Mouse (Mus musculus): ENCODE results near the gene Dcaf17. TPM values are rescaled to one million over a fixed set of nuclear protein-coding genes. Genes with fewer than 3 reads are reported as not detected.

The Dcaf17 gene
- polyA plus RNA-seq, 1 experiment from 2014 or later, result 32.0 TPM

GRCm38 (mm10) chr2:71122268-71123029 lies 67.3 kb downstream of the Dcaf17 start:
- Histone ChIP-seq H3K4me2 (ENCODE audit: low read length) (no peak overlapping the region), H3K27me3 (replicated peaks; ENCODE audit: control insufficient read depth, insufficient read depth, low read length) (peaks cover 6% of the 10 kb centered on the region), H3K36me3 (ENCODE audit: control insufficient read depth, insufficient read depth, low read length) (no peaks in the 10 kb centered on the region), H3K4me1 (ENCODE audit: control insufficient read depth, insufficient read depth, low read depth, low read length) (peaks cover 8% of the 10 kb centered on the region), H3K9me3 (ENCODE audit: control insufficient read depth, low read length) (no peaks in the 10 kb centered on the region), H3K4me3 (ENCODE audit: low read length) (no peak overlapping the region), H3K9ac (ENCODE audit: low read depth, low read length) (no peak overlapping the region), H3K27ac (ENCODE audit: low read depth, low read length) (peak overlapping the region; percentile 16; the same call in 1 of the 2 replicates)
- ATAC-seq, result peak; percentile 53; the same call in 1 of the 2 replicates
- WGBS, result 57% methylated on average over 13 of the region's 13 CpGs

- H3K27me3 ChIP-seq (replicated peaks; ENCODE audit: control insufficient read depth, insufficient read depth, low read length), result peaks cover 5% of the 10 kb centered on the region
- H3K36me3 ChIP-seq (ENCODE audit: control insufficient read depth, insufficient read depth, low read length), result no peaks in the 10 kb centered on the region
- peak; percentile 66 for ATAC-seq
- 68% methylated on average over 2 of the region's 2 CpGs for WGBS
- H3K4me1 ChIP-seq (ENCODE audit: control insufficient read depth, insufficient read depth, low read depth, low read length), result no peaks in the 10 kb centered on the region
- H3K4me2 ChIP-seq (ENCODE audit: low read length), result no peak overlapping the region
- H3K4me3 ChIP-seq (ENCODE audit: low read length), result no peak overlapping the region
- H3K9me3 ChIP-seq (ENCODE audit: control insufficient read depth, low read length), result no peaks in the 10 kb centered on the region
- no peak overlapping the region for H3K9ac ChIP-seq (ENCODE audit: low read depth, low read length)
- no peak overlapping the region for H3K27ac ChIP-seq (ENCODE audit: low read depth, low read length)
These were observed 68.5 kb downstream of the Dcaf17 start for GRCm38 (mm10) chr2:71123591-71123990.

- Histone ChIP-seq H3K4me3 (ENCODE audit: low read length) (no peak overlapping the region), H3K9me3 (ENCODE audit: control insufficient read depth, low read length) (no peaks in the 10 kb centered on the region), H3K27ac (ENCODE audit: low read depth, low read length) (no peak overlapping the region), H3K4me2 (ENCODE audit: low read length) (no peak overlapping the region), H3K4me1 (ENCODE audit: control insufficient read depth, insufficient read depth, low read depth, low read length) (no peaks in the 10 kb centered on the region), H3K9ac (ENCODE audit: low read depth, low read length) (no peak overlapping the region), H3K36me3 (ENCODE audit: control insufficient read depth, insufficient read depth, low read length) (no peaks in the 10 kb centered on the region), H3K27me3 (replicated peaks; ENCODE audit: control insufficient read depth, insufficient read depth, low read length) (no peaks in the 10 kb centered on the region)
- WGBS, result 82% methylated on average over 10 of the region's 10 CpGs
- ATAC-seq, result no peak
These were observed 72.8 kb downstream of the Dcaf17 start for GRCm38 (mm10) chr2:71127779-71128534.

- no peak overlapping the region for H3K4me3 ChIP-seq (ENCODE audit: low read length)
- no peak overlapping the region for H3K4me2 ChIP-seq (ENCODE audit: low read length)
- no peak for ATAC-seq
- no peak overlapping the region for H3K27ac ChIP-seq (ENCODE audit: low read depth, low read length)
- no peaks in the 10 kb centered on the region for H3K9me3 ChIP-seq (ENCODE audit: control insufficient read depth, low read length)
- 94% methylated on average over 2 of the region's 2 CpGs for WGBS
- H3K36me3 ChIP-seq (ENCODE audit: control insufficient read depth, insufficient read depth, low read length), result no peaks in the 10 kb centered on the region
- H3K27me3 ChIP-seq (replicated peaks; ENCODE audit: control insufficient read depth, insufficient read depth, low read length), result no peaks in the 10 kb centered on the region
- H3K9ac ChIP-seq (ENCODE audit: low read depth, low read length), result no peak overlapping the region
- H3K4me1 ChIP-seq (ENCODE audit: control insufficient read depth, insufficient read depth, low read depth, low read length), result no peaks in the 10 kb centered on the region
These were observed 75.2 kb downstream of the Dcaf17 start for GRCm38 (mm10) chr2:71130366-71130765.

GRCm38 (mm10) chr2:71131866-71132496 lies 76.9 kb downstream of the Dcaf17 start:
- ATAC-seq, result no peak
- Histone ChIP-seq H3K9me3 (ENCODE audit: control insufficient read depth, low read length) (no peaks in the 10 kb centered on the region), H3K27ac (ENCODE audit: low read depth, low read length) (no peak overlapping the region), H3K36me3 (ENCODE audit: control insufficient read depth, insufficient read depth, low read length) (no peaks in the 10 kb centered on the region), H3K27me3 (replicated peaks; ENCODE audit: control insufficient read depth, insufficient read depth, low read length) (no peaks in the 10 kb centered on the region), H3K4me1 (ENCODE audit: control insufficient read depth, insufficient read depth, low read depth, low read length) (no peaks in the 10 kb centered on the region), H3K4me2 (ENCODE audit: low read length) (no peak overlapping the region), H3K4me3 (ENCODE audit: low read length) (no peak overlapping the region), H3K9ac (ENCODE audit: low read depth, low read length) (no peak overlapping the region)
- WGBS, result 85% methylated on average over 3 of the region's 3 CpGs

GRCm38 (mm10) chr2:71134041-71134505 lies 78.9 kb downstream of the Dcaf17 start:
- Histone ChIP-seq H3K4me3 (ENCODE audit: low read length) (no peak overlapping the region), H3K4me1 (ENCODE audit: control insufficient read depth, insufficient read depth, low read depth, low read length) (no peaks in the 10 kb centered on the region), H3K9me3 (ENCODE audit: control insufficient read depth, low read length) (no peaks in the 10 kb centered on the region), H3K4me2 (ENCODE audit: low read length) (no peak overlapping the region), H3K27me3 (replicated peaks; ENCODE audit: control insufficient read depth, insufficient read depth, low read length) (no peaks in the 10 kb centered on the region), H3K9ac (ENCODE audit: low read depth, low read length) (no peak overlapping the region), H3K27ac (ENCODE audit: low read depth, low read length) (no peak overlapping the region), H3K36me3 (ENCODE audit: control insufficient read depth, insufficient read depth, low read length) (no peaks in the 10 kb centered on the region)
- ATAC-seq, result no peak
- 88% methylated on average over 9 of the region's 9 CpGs for WGBS

- H3K27me3 ChIP-seq (replicated peaks; ENCODE audit: control insufficient read depth, insufficient read depth, low read length), result no peaks in the 10 kb centered on the region
- no peaks in the 10 kb centered on the region for H3K9me3 ChIP-seq (ENCODE audit: control insufficient read depth, low read length)
- no peak for ATAC-seq
- H3K27ac ChIP-seq (ENCODE audit: low read depth, low read length), result no peak overlapping the region
- H3K36me3 ChIP-seq (ENCODE audit: control insufficient read depth, insufficient read depth, low read length), result no peaks in the 10 kb centered on the region
- 78% methylated on average over 5 of the region's 5 CpGs for WGBS
- H3K4me2 ChIP-seq (ENCODE audit: low read length), result no peak overlapping the region
- H3K9ac ChIP-seq (ENCODE audit: low read depth, low read length), result no peak overlapping the region
- H3K4me3 ChIP-seq (ENCODE audit: low read length), result no peak overlapping the region
- no peaks in the 10 kb centered on the region for H3K4me1 ChIP-seq (ENCODE audit: control insufficient read depth, insufficient read depth, low read depth, low read length)
These were observed 79.7 kb downstream of the Dcaf17 start for GRCm38 (mm10) chr2:71134836-71135235.

- Histone ChIP-seq H3K27me3 (replicated peaks; ENCODE audit: control insufficient read depth, insufficient read depth, low read length) (no peaks in the 10 kb centered on the region), H3K4me2 (ENCODE audit: low read length) (no peak overlapping the region), H3K36me3 (ENCODE audit: control insufficient read depth, insufficient read depth, low read length) (no peaks in the 10 kb centered on the region), H3K9me3 (ENCODE audit: control insufficient read depth, low read length) (no peaks in the 10 kb centered on the region), H3K9ac (ENCODE audit: low read depth, low read length) (no peak overlapping the region), H3K4me1 (ENCODE audit: control insufficient read depth, insufficient read depth, low read depth, low read length) (no peaks in the 10 kb centered on the region), H3K27ac (ENCODE audit: low read depth, low read length) (no peak overlapping the region), H3K4me3 (ENCODE audit: low read length) (no peak overlapping the region)
- 72% methylated on average over 4 of the region's 4 CpGs for WGBS
- no peak for ATAC-seq
These were observed 85.5 kb downstream of the Dcaf17 start for GRCm38 (mm10) chr2:71140622-71141021.

GRCm38 (mm10) chr2:71142410-71142809 lies 87.3 kb downstream of the Dcaf17 start:
- H3K27me3 ChIP-seq (replicated peaks; ENCODE audit: control insufficient read depth, insufficient read depth, low read length), result no peaks in the 10 kb centered on the region
- ATAC-seq, result no peak
- no peak overlapping the region for H3K9ac ChIP-seq (ENCODE audit: low read depth, low read length)
- no peaks in the 10 kb centered on the region for H3K9me3 ChIP-seq (ENCODE audit: control insufficient read depth, low read length)
- no peak overlapping the region for H3K4me3 ChIP-seq (ENCODE audit: low read length)
- no peak overlapping the region for H3K4me2 ChIP-seq (ENCODE audit: low read length)
- WGBS, result 75% methylated on average over 7 of the region's 7 CpGs
- H3K4me1 ChIP-seq (ENCODE audit: control insufficient read depth, insufficient read depth, low read depth, low read length), result no peaks in the 10 kb centered on the region
- no peak overlapping the region for H3K27ac ChIP-seq (ENCODE audit: low read depth, low read length)
- no peaks in the 10 kb centered on the region for H3K36me3 ChIP-seq (ENCODE audit: control insufficient read depth, insufficient read depth, low read length)
